Mouse (Mus musculus): Measurements from ENCODE around the gene Sbp. TPM values are rescaled to one million over a fixed set of nuclear protein-coding genes. Genes with fewer than 3 reads are reported as not detected.
A peak's percentile ranks its signal among the peaks of the same experiment; 100 is the strongest.
"Not testable (repeated sequence)": the region's sequence is repeated elsewhere in the genome, so short reads cannot be mapped to it uniquely, and the experiment has no call there.

Gene Sbp
- not detected in 2 replicates for polyA plus RNA-seq (2015; fragmentation: Nextera tagmentation; extraction: Ambion mirVana)

GRCm38 (mm10) chr17:23941372-23941771 is at the start of gene Sbp:
TSS of gene Sbp (plus strand) at chr17:23941672.
- Histone ChIP-seq H3K4me3 (ENCODE audit: low read depth, low read length) (no peak within 1 kb of the TSS), H3K27ac (ENCODE audit: low read length) (no peak within 1 kb of the TSS), H3K9ac (ENCODE audit: low read depth, low read length) (no peak within 1 kb of the TSS), H3K36me3 (ENCODE audit: control insufficient read depth, insufficient read depth) (no peaks in the 10 kb centered on the region), H3K27me3 (ENCODE audit: control insufficient read depth, insufficient read depth, low read depth, low read length) (no peaks in the 10 kb centered on the region; the same call in 1 of the 2 replicates), H3K9me3 (replicated peaks; ENCODE audit: control insufficient read depth, low read length) (no peaks in the 10 kb centered on the region), H3K4me1 (ENCODE audit: control insufficient read depth, low read depth, low read length) (no peaks in the 10 kb centered on the region), H3K4me2 (ENCODE audit: low read depth, low read length) (no peak within 1 kb of the TSS)
- no peak for ATAC-seq (ENCODE audit: low read depth)

- WGBS (ENCODE audit: insufficient replicate concordance) = 24% methylated on average over 4 of the region's 4 CpGs
- not testable (repeated sequence) for H3K9ac ChIP-seq (ENCODE audit: low read depth, low read length); H3K27me3 ChIP-seq (ENCODE audit: control insufficient read depth, insufficient read depth, low read depth, low read length); H3K4me1 ChIP-seq (ENCODE audit: control insufficient read depth, low read depth, low read length); ATAC-seq (ENCODE audit: low read depth); H3K9me3 ChIP-seq (replicated peaks; ENCODE audit: control insufficient read depth, low read length); H3K4me2 ChIP-seq (ENCODE audit: low read depth, low read length); H3K27ac ChIP-seq (ENCODE audit: low read length); H3K4me3 ChIP-seq (ENCODE audit: low read depth, low read length); H3K36me3 ChIP-seq (ENCODE audit: control insufficient read depth, insufficient read depth)
Observed at GRCm38 (mm10) chr17:23917158-23917557, 24.3 kb upstream of the Sbp start, which contains the start of gene Dcpp3. TSS of gene Dcpp3 (plus strand) at chr17:23917458.

DNA sequence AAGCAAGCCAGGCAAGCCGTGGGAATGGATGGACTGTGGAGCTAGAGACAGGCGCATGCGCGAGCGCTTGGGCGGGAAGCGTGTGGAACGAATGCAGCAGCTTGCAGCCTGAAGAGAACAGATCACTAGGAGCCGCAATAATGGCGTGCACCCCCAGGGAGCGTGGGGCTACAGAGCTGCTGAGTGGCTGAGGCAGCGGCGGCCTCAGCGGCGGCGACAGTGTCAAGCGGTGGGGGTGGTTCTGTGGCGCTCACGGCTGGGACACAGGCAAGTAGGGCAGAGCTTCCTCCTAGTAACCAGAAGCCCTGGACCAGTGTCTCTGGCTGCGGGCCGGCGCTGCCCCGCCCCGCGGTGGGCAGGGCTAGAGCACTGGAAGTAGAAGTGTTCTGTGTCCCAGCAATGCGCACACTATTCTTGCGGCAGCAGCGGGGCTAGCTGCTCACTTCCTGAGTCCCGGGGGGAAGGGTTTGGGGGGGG is 16.9 kb upstream of the Sbp start:
- Histone ChIP-seq H3K27ac (ENCODE audit: low read length) (peak overlapping the region; percentile 80), H3K4me2 (ENCODE audit: low read depth, low read length) (peak overlapping the region; percentile 81), H3K4me3 (ENCODE audit: low read depth, low read length) (peak overlapping the region; percentile 63), H3K9me3 (replicated peaks; ENCODE audit: control insufficient read depth, low read length) (no peaks in the 10 kb centered on the region), H3K36me3 (ENCODE audit: control insufficient read depth, insufficient read depth) (no peaks in the 10 kb centered on the region), H3K27me3 (ENCODE audit: control insufficient read depth, insufficient read depth, low read depth, low read length) (no peaks in the 10 kb centered on the region), H3K4me1 (ENCODE audit: control insufficient read depth, low read depth, low read length) (no peaks in the 10 kb centered on the region; the same call in none of the 2 replicates), H3K9ac (ENCODE audit: low read depth, low read length) (peak overlapping the region; percentile 61)
- WGBS (ENCODE audit: insufficient replicate concordance) = under 1% methylated on average over 29 of the region's 29 CpGs
- peak; percentile 97 for ATAC-seq (ENCODE audit: low read depth)

DNA sequence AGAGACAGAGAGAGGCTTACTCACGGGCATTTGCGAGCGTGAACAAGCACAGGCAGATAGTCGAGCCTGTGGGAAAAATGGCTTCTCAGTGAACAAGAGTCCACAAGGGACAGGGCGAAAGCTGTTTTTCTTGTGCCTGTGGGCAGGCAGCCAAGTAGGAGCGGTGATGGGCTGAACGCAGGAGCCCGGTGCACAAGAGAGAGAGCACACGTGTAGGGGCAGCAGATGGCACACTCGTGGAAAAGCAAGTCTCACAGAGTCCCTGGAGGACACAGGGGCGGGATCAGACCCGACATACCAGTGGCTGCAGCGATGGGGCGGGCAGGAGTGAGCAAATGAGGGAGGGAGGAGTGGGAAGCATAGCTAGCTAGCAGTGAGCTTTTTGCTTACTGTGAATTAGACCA is 16.4 kb upstream of the Sbp start:
- under 1% methylated on average over 14 of the region's 14 CpGs for WGBS (ENCODE audit: insufficient replicate concordance)
- H3K27me3 ChIP-seq (ENCODE audit: control insufficient read depth, insufficient read depth, low read depth, low read length) = no peaks in the 10 kb centered on the region
- H3K9me3 ChIP-seq (replicated peaks; ENCODE audit: control insufficient read depth, low read length) = no peaks in the 10 kb centered on the region
- H3K36me3 ChIP-seq (ENCODE audit: control insufficient read depth, insufficient read depth) = no peaks in the 10 kb centered on the region
- peak overlapping the region; percentile 48 for H3K9ac ChIP-seq (ENCODE audit: low read depth, low read length)
- H3K27ac ChIP-seq (ENCODE audit: low read length) = peak overlapping the region; percentile 69
- peak overlapping the region; percentile 63 for H3K4me3 ChIP-seq (ENCODE audit: low read depth, low read length)
- H3K4me1 ChIP-seq (ENCODE audit: control insufficient read depth, low read depth, low read length) = no peaks in the 10 kb centered on the region; the same call in none of the 2 replicates
- peak overlapping the region; percentile 81 for H3K4me2 ChIP-seq (ENCODE audit: low read depth, low read length)
- ATAC-seq (ENCODE audit: low read depth) = peak; percentile 59

DNA sequence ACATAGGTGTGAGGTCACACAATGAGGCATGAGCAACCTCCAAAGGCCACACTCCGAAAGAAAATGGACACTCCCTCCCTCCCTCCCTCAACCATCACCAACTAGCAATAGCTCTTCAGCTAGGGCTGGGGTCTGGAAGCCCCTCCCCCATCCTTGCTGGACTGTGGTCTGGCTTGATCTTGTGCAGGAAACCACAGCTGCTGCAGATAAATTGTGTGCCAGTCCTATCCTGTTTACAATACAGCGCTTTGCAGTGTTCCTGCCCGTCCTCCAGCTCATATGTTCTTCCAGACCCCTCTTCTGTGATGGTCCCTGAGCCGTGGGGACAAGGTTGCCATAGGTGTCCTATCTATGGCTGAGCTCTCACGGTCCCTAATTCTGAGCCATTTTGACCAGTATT is 10.3 kb upstream of the Sbp start:
- H3K9ac ChIP-seq (ENCODE audit: low read depth, low read length) = no peak overlapping the region
- no peak for ATAC-seq (ENCODE audit: low read depth)
- WGBS (ENCODE audit: insufficient replicate concordance) = 23% methylated on average over 5 of the region's 5 CpGs
- no peak overlapping the region for H3K27ac ChIP-seq (ENCODE audit: low read length)
- H3K4me1 ChIP-seq (ENCODE audit: control insufficient read depth, low read depth, low read length) = no peaks in the 10 kb centered on the region
- no peaks in the 10 kb centered on the region for H3K36me3 ChIP-seq (ENCODE audit: control insufficient read depth, insufficient read depth)
- no peak overlapping the region for H3K4me2 ChIP-seq (ENCODE audit: low read depth, low read length)
- H3K9me3 ChIP-seq (replicated peaks; ENCODE audit: control insufficient read depth, low read length) = no peaks in the 10 kb centered on the region
- no peak overlapping the region for H3K4me3 ChIP-seq (ENCODE audit: low read depth, low read length)
- H3K27me3 ChIP-seq (ENCODE audit: control insufficient read depth, insufficient read depth, low read depth, low read length) = no peaks in the 10 kb centered on the region

DNA sequence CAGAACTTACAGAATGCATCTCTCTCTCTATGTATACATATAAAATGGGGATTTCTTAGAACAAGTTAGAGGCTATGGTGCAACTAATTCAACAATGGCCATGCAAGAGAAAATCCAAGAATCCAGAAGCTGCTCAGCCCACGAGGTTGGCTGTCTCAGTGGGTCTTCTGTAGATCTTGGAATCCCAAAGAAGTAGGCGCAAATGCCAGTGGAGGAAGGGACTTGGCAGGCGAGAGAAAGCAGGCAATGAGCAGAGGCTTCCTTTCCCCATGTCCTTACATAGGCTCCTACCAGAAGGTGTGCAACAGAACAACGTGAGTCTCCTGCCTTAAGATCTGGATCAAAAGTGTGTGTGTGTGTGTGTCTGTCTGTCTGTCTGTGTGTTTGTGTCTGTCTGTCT is 6.0 kb downstream of the Sbp start:
- not testable (repeated sequence) for H3K27me3 ChIP-seq (ENCODE audit: control insufficient read depth, insufficient read depth, low read depth, low read length); H3K9me3 ChIP-seq (replicated peaks; ENCODE audit: control insufficient read depth, low read length); ATAC-seq (ENCODE audit: low read depth); H3K4me3 ChIP-seq (ENCODE audit: low read depth, low read length); H3K36me3 ChIP-seq (ENCODE audit: control insufficient read depth, insufficient read depth); H3K4me1 ChIP-seq (ENCODE audit: control insufficient read depth, low read depth, low read length); H3K27ac ChIP-seq (ENCODE audit: low read length); H3K9ac ChIP-seq (ENCODE audit: low read depth, low read length); H3K4me2 ChIP-seq (ENCODE audit: low read depth, low read length)
- 57% methylated on average over 4 of the region's 4 CpGs for WGBS (ENCODE audit: insufficient replicate concordance)

GRCm38 (mm10) chr17:23949068-23949467 is 7.6 kb downstream of the Sbp start:
- Histone ChIP-seq H3K4me1 (ENCODE audit: control insufficient read depth, low read depth, low read length) (no peaks in the 10 kb centered on the region), H3K36me3 (ENCODE audit: control insufficient read depth, insufficient read depth) (no peaks in the 10 kb centered on the region), H3K4me2 (ENCODE audit: low read depth, low read length) (no peak overlapping the region), H3K27me3 (ENCODE audit: control insufficient read depth, insufficient read depth, low read depth, low read length) (no peaks in the 10 kb centered on the region), H3K4me3 (ENCODE audit: low read depth, low read length) (no peak overlapping the region), H3K9me3 (replicated peaks; ENCODE audit: control insufficient read depth, low read length) (no peaks in the 10 kb centered on the region), H3K9ac (ENCODE audit: low read depth, low read length) (no peak overlapping the region), H3K27ac (ENCODE audit: low read length) (no peak overlapping the region)
- WGBS (ENCODE audit: insufficient replicate concordance) = 50% methylated on average over 2 of the region's 2 CpGs
- no peak for ATAC-seq (ENCODE audit: low read depth)

DNA sequence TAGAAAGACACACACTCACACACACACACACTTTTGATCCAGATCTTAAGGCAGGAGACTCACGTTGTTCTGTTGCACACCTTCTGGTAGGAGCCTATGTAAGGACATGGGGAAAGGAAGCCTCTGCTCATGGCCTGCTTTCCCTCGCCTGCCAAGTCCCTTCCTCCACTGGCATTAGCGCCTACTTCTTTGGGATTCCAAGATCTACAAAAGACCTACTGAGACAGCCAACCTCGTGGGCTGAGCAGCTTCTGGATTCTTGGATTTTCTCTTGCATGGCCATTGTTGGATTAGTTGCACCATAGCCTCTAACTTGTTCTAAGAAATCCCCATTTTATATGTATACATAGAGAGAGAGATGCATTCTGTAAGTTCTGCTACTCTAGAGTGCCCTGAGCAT is 9.4 kb downstream of the Sbp start:
- not testable (repeated sequence) for ATAC-seq (ENCODE audit: low read depth); H3K27ac ChIP-seq (ENCODE audit: low read length); H3K4me2 ChIP-seq (ENCODE audit: low read depth, low read length); H3K27me3 ChIP-seq (ENCODE audit: control insufficient read depth, insufficient read depth, low read depth, low read length); H3K9me3 ChIP-seq (replicated peaks; ENCODE audit: control insufficient read depth, low read length); H3K9ac ChIP-seq (ENCODE audit: low read depth, low read length); H3K36me3 ChIP-seq (ENCODE audit: control insufficient read depth, insufficient read depth); H3K4me1 ChIP-seq (ENCODE audit: control insufficient read depth, low read depth, low read length); H3K4me3 ChIP-seq (ENCODE audit: low read depth, low read length)
- 40% methylated on average over 4 of the region's 4 CpGs for WGBS (ENCODE audit: insufficient replicate concordance)

- no peak within 1 kb of the TSS for H3K27ac ChIP-seq (ENCODE audit: low read length)
- no peaks in the 10 kb centered on the region for H3K36me3 ChIP-seq (ENCODE audit: control insufficient read depth, insufficient read depth)
- 63% methylated on average over 5 of the region's 5 CpGs for WGBS (ENCODE audit: insufficient replicate concordance)
- no peak for ATAC-seq (ENCODE audit: low read depth)
- H3K9ac ChIP-seq (ENCODE audit: low read depth, low read length) = no peak within 1 kb of the TSS
- H3K27me3 ChIP-seq (ENCODE audit: control insufficient read depth, insufficient read depth, low read depth, low read length) = no peaks in the 10 kb centered on the region
- no peaks in the 10 kb centered on the region for H3K9me3 ChIP-seq (replicated peaks; ENCODE audit: control insufficient read depth, low read length)
- no peaks in the 10 kb centered on the region for H3K4me1 ChIP-seq (ENCODE audit: control insufficient read depth, low read depth, low read length)
- no peak within 1 kb of the TSS for H3K4me3 ChIP-seq (ENCODE audit: low read depth, low read length)
- no peak within 1 kb of the TSS for H3K4me2 ChIP-seq (ENCODE audit: low read depth, low read length)
Observed at GRCm38 (mm10) chr17:23955174-23955573, 13.7 kb downstream of the Sbp start, which contains the start of gene Sbpl. TSS of gene Sbpl (minus strand) at chr17:23955274.
